Mouse (Mus musculus) heart, postnatal 25 days (tissue): ENCODE results near the gene Ell2. TPM values are rescaled to one million over a fixed set of nuclear protein-coding genes. Genes with fewer than 3 reads are reported as not detected.
A peak's percentile ranks its signal among the peaks of the same experiment; 100 is the strongest.
"Not testable (repeated sequence)": the region's sequence is repeated elsewhere in the genome, so short reads cannot be mapped to it uniquely, and the experiment has no call there.

ENCODE experiments used
- DNase-seq: peaks from one replicate; pipeline ENCODE4 v3.0.0; 2022; ENCODE audit warnings: low spot score
- intact Hi-C: fragments of 180-260 bp; cut with DNase I; formaldehyde crosslinking; loops from one replicate; pipeline ENCODE4 v1.15.1; 2025
- total RNA-seq, 2 experiments: library from RNA; stranded (reverse); gene quantifications; 2 replicates each; pipeline ENCODE4 v1.2.3; 2021

The Ell2 gene
- 10 to 100 TPM; 13.9 to 20.9 TPM for total RNA-seq

- DNase-seq = no peak
- intact Hi-C loops = loop anchor here (5.0 kb wide), 3 partner anchors 46 to 311 kb away; partner anchors contain the start of gene Rfesd
These were observed at the start of gene Ell2 for GRCm38 (mm10) chr13:75706457-75706856. Gene Ell2 (plus strand): TSS chr13:75706757.

- intact Hi-C loops = no loop called here
- no peak for DNase-seq
These were observed 21.1 kb upstream of the Ell2 start for GRCm38 (mm10) chr13:75685438-75685837.

- intact Hi-C loops = no loop called here
- no peak for DNase-seq
These were observed 19.6 kb upstream of the Ell2 start for GRCm38 (mm10) chr13:75686995-75687394.

GRCm38 (mm10) chr13:75691625-75692024 is 14.9 kb upstream of the Ell2 start:
- DNase-seq = no peak
- intact Hi-C loops = no loop called here

- DNase-seq = no peak
- intact Hi-C loops = no loop called here
These were observed 13.5 kb upstream of the Ell2 start for GRCm38 (mm10) chr13:75693081-75693480.

- DNase-seq = no peak
- intact Hi-C loops = no loop called here
These were observed 3.7 kb upstream of the Ell2 start for GRCm38 (mm10) chr13:75702814-75703213.

GRCm38 (mm10) chr13:75706882-75707816 is 592 bp downstream of the Ell2 start:
- intact Hi-C loops = loop anchor here (5.0 kb wide), 3 partner anchors 45 to 310 kb away; partner anchors contain the start of gene Rfesd
- DNase-seq = peak; percentile 91

GRCm38 (mm10) chr13:75707821-75708636 is 1.5 kb downstream of the Ell2 start:
- DNase-seq = peak; percentile 20
- intact Hi-C loops = loop anchor here (5.0 kb wide), 3 partner anchors 44 to 309 kb away; partner anchors contain the start of gene Rfesd

GRCm38 (mm10) chr13:75708637-75709002 is 2.1 kb downstream of the Ell2 start:
- intact Hi-C loops = loop anchor here (5.0 kb wide), 3 partner anchors 44 to 309 kb away; partner anchors contain the start of gene Rfesd

GRCm38 (mm10) chr13:75709026-75709778 is 2.6 kb downstream of the Ell2 start:
- intact Hi-C loops = loop anchor here (5.0 kb wide), 3 partner anchors 43 to 308 kb away; partner anchors contain the start of gene Rfesd
- no peak for DNase-seq

More at GRCm38 (mm10) chr13:75708637-75709002, 2.1 kb downstream of the Ell2 start:
- DNase-seq = no peak

GRCm38 (mm10) chr13:75710152-75710551 is 3.6 kb downstream of the Ell2 start:
- intact Hi-C loops = no loop called here

GRCm38 (mm10) chr13:75711517-75711916 is 5.0 kb downstream of the Ell2 start:
- DNase-seq, intact Hi-C loops: not testable (repeated sequence)

More at GRCm38 (mm10) chr13:75710152-75710551, 3.6 kb downstream of the Ell2 start:
- no peak for DNase-seq

- DNase-seq, intact Hi-C loops: not testable (repeated sequence)
These were observed 6.0 kb downstream of the Ell2 start for GRCm38 (mm10) chr13:75712544-75712943.

- DNase-seq = no peak
- intact Hi-C loops = no loop called here
These were observed 7.8 kb downstream of the Ell2 start for GRCm38 (mm10) chr13:75714407-75714806.

- no peak for DNase-seq
- intact Hi-C loops = no loop called here
These were observed 11.2 kb downstream of the Ell2 start for GRCm38 (mm10) chr13:75717638-75718302.

GRCm38 (mm10) chr13:75718376-75718775 is 11.8 kb downstream of the Ell2 start:
- no peak for DNase-seq
- intact Hi-C loops = no loop called here

GRCm38 (mm10) chr13:75719645-75720044 is 13.1 kb downstream of the Ell2 start:
- intact Hi-C loops = no loop called here
- no peak for DNase-seq

- intact Hi-C loops = no loop called here
These were observed 20.2 kb downstream of the Ell2 start for GRCm38 (mm10) chr13:75726569-75727373.

More at GRCm38 (mm10) chr13:75726569-75727373, 20.2 kb downstream of the Ell2 start:
- DNase-seq = no peak
